Mouse (Mus musculus): ENCODE measurements around the gene Foxn3.

DNA sequence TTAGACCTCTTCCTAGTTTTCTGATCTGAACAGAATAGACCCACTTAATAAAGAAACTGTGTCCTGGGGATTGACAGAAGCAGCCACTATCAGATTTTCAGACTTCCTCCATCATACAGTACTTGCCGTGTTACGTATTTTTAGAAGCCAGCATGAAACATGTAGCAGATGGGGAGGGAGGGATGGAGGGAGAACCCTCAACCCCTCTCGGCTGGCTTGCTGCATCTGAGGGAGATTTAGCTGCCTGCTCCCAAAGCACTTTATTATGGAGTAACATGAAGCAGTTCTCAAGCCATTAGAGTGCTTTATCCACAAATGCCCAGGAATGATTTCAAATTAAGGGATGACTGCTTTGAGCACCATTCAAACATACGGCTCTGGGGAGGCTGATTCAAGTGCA, 377.1 kb downstream of the Foxn3 start:
- no peak for TF ChIP-seq MAX (IDR thresholded peaks at IDR 0.05; ENCODE audit: low read depth)
- no peak for TF ChIP-seq POLR2A (IDR thresholded peaks at IDR 0.05; ENCODE audit: insufficient read length, low read depth)
- no peak for TF ChIP-seq REST (IDR thresholded peaks at IDR 0.05; ENCODE audit: insufficient read depth, insufficient read length)
- TF ChIP-seq USF1 (IDR thresholded peaks at IDR 0.05; ENCODE audit: low read depth): no peak
- no peak for TF ChIP-seq MYOG (IDR thresholded peaks at IDR 0.05; ENCODE audit: control insufficient read depth in 1 of 3, insufficient read depth in 1 of 3, insufficient read length in 2 of 3, low read depth in 2 of 3)
- no peak for TF ChIP-seq E2F4 (IDR thresholded peaks at IDR 0.05; ENCODE audit: insufficient read depth)

All from myocyte (in vitro differentiated cells).